Mouse (Mus musculus): ENCODE measurements around the gene Mfsd9. TPM values are rescaled to one million over a fixed set of nuclear protein-coding genes. Genes with fewer than 3 reads are reported as not detected.

The Mfsd9 gene
- 1 to 10 TPM in 1 of 4 experiments, under 1 TPM in 3; 0.49 to 1.3 (median 0.64) TPM for total RNA-seq (2022)

DNA sequence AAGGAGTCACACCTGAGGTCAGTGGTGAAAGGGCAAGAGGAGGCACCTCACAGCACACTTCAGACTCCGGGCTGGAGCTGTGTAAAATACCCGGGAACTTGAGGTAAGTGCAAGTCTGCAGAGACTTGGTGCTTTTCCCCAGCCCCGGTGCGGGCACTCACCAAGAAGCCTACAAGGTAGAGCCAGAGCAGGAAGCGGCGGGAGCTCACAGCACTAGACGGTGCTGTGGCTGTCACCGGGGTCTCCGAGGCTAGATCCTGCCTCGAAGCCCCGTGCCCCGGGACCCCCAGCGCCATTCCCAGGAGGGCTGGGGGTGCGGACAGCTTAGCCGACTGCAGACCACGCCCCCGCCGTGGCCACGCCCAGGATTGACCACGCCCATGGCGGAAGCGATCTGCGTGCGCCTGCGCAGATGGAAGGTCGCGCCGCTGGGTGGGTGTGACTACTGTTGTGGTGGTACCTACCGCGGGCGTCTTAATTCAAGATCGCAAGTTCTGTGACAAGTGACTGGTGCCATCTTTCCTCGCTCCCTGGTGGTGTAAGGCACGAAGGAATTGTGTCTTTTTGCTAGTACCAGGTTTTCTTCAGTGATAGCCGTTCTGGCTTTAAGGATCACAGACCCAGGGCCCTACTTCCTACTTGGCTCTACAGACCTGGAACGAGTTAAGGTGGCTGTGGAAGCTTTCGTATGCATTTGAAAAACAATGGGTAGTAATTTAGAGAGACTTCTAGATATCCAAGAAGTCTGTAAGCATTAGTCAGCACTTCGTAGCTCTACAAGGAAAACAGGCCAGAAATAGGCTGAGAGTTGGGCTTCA lies at the start of gene Mfsd9:
TSS of gene Mfsd9 (minus strand) at position 364 of the 818 bp plus-strand sequence.
- DNase-seq (ENCODE audit: low spot score) = peak; percentile 87

DNA sequence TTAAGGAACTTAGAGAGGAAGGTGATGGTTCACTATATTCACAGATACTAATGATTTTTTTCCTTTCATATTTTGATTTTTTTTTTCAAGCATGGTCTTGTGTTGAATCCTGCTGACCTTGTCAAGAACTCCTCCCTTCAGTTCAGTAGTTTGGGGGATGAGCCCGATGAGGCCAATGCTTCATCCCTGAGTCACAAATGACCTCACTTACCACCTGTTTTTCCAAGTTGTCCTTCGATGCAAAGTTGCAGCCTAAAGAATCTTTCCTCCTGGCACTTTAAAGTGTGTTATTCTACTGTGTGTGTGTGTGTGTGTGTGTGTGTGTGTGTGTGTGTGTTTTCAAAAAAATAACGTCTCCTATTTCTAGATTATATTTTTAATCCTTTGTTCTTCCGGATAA lies 45.0 kb upstream of the Mfsd9 start:
- no peak for DNase-seq (ENCODE audit: low spot score)

DNA sequence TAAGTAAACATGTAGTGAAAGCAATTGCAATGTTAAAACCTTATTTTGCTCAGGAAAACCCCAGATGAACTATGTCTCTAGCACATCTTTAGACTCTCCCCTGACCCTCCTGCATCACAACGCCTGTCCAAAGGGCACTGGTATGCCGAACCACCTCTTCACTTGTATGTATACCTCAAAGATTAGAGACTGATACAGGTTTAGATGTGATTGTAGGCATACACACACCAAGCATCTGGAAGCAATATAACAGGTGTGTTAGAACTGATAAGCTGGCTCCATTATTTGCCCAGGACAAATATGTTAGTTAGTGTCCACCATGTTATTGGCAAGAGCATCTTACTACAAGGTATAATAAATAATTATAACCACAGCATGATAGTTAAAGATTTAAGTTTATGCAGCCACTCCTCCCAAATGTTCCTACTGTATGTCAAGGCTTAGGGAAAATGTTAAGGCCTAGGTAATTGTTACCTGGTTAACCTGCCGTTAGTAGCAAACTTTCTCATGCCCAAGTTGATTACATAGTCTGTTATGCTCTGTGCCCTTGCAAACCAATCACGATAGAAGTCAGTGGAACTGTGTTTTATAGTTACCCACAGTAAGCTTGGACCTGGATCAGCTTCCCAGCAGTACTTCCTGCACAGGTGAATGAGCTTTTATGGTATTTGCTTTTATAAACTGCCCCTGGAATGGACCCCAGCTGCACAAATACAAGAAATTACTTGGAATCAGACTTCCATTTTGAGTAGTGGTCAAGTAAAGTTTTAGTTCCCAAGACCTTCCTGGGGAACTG lies 40.4 kb upstream of the Mfsd9 start:
- no peak for DNase-seq (ENCODE audit: low spot score)

DNA sequence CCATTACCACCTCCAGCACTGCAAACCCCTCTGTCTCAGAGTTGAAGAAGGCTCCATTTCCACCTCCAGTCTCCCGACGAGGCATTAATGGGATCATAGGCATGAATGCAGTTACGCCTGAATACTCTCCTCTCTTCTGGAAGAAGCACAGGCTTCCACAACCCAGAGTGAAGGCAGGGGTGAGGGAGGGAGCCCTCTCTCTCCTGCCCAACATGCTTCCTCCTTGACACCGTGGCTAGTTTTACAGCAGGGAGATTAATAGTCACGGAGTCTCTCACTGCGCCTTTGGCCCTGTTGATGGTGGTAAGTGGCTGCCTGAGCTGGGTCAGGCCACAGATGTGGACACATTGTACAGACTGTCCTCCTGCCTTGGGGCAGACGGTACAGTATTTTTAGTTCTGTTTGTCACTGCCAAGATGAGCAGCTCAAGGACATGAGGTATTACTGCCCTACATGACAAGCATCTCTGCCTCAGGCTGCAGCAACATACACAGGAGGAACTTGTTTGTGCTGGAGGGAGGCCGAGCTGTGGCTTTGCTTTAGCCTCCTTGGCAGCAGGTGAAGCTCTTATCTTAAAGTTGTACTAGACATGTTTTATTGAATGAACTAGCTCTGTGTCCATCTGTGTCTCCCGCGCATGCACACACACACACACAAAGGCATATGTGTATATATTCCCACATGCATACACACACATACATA lies 38.9 kb upstream of the Mfsd9 start:
- peak; percentile 39 for DNase-seq (ENCODE audit: low spot score)

DNA sequence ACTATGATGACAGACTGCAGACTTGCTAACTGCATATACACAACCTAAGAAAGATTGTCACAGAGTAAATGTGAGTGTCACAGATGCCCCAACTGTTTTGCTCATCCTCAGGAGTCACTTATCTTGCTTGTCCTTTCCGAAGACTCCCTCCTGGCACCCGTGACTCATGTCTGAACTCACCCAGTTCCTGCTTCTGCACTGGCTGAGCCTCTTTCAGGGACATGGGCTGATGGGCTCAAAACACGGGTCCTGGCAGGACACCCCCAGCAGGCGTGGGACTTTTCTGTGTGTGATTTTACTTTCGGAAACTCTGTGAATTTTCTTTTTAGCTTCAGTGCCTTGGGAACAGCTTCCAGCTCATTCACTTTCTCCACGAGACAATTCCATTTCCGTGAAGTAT lies 35.3 kb upstream of the Mfsd9 start:
- no peak for DNase-seq (ENCODE audit: low spot score)

- no peak for DNase-seq (ENCODE audit: low spot score)
These were observed 34.4 kb upstream of the Mfsd9 start for GRCm38 (mm10) chr1:40824936-40825335.

GRCm38 (mm10) chr1:40824517-40824916 lies 34.0 kb upstream of the Mfsd9 start:
- no peak for DNase-seq (ENCODE audit: low spot score)

GRCm38 (mm10) chr1:40815071-40815845 lies 24.8 kb upstream of the Mfsd9 start:
- DNase-seq (ENCODE audit: low spot score) = peak; percentile 52

GRCm38 (mm10) chr1:40808643-40809042 lies 18.2 kb upstream of the Mfsd9 start:
- no peak for DNase-seq (ENCODE audit: low spot score)

- DNase-seq (ENCODE audit: low spot score) = no peak
These were observed 15.4 kb upstream of the Mfsd9 start for GRCm38 (mm10) chr1:40805891-40806290.

DNA sequence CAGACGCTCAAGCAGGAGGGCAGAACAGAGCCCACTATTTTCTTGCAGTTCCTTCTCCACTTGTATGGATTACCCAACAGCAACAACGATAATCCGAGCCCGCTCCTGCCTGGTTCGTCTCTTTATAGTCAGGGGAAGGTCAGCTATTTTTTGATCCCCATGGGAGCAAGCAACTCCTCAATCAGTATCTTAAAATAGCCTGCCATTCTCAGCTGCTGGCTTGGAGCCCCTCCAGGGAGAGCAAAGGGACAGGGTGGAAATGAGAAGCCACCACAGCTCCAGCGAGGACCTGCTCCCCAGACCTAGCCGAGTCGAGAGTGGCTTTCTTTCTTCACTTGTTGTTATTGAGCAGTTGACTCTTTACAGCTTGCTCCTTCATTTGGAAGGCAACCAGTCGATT lies 14.9 kb upstream of the Mfsd9 start, which contains the start of gene Tmem182:
TSS of gene Tmem182 (plus strand) at position 251 of the 400 bp plus-strand sequence.
- DNase-seq (ENCODE audit: low spot score) = peak; percentile 89

DNA sequence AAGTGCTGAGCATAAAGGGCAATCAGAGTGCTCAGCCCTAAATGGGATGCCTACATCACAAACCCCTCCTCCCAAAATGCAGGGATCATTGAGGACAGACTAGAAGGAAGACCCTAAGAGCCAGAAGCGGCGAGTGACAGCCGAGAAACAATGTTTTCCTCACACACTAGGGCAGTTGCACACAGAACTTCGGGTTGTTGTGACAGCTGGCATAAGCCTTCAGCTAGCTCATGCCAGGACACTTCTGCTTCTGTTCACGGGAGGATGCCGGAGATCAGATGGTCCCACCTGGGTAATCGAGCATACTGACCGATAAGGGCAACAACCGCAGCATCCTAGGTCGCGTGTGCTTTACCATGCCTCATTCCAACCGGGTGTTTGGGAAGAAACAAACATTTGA lies 13.6 kb upstream of the Mfsd9 start:
- DNase-seq (ENCODE audit: low spot score) = no peak

DNA sequence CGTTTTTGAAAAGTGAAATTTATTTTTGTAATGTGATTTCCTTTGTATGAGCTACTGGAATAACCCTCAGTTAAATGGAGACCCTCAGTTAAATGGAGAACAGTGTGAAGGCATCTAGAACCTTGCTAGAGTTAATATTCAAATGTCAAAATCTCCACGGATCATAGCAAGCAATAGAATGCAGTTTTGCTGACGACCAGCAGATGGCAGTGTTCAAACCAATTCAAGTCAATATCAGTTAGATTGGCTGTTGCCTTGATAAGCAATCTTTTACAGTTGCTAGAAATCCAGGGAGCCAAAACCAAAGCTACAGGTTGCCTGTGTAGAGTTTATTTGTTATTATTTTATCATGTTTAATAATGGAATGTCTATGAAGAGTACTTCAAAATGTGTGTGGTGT lies 12.3 kb upstream of the Mfsd9 start:
- DNase-seq (ENCODE audit: low spot score) = no peak

DNA sequence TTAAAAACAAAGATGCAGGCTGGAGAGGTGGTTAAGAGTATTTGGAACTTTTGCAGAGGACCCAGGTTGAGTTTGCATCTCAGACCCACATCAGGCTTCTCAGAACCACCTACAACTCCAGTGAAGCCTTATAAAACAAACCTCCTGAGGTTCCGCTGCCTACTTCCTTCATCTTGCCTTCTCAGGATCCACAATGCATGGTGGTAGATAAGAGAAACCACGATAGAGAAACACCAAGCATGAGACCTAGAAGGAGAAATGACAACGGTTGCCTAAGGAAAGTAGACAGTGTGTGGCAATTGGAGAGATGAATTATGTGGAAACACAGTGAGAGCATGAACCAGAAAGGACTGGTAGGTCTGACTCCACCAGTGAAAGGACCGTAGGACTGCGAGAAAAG lies 10.4 kb upstream of the Mfsd9 start:
- DNase-seq (ENCODE audit: low spot score) = no peak

DNA sequence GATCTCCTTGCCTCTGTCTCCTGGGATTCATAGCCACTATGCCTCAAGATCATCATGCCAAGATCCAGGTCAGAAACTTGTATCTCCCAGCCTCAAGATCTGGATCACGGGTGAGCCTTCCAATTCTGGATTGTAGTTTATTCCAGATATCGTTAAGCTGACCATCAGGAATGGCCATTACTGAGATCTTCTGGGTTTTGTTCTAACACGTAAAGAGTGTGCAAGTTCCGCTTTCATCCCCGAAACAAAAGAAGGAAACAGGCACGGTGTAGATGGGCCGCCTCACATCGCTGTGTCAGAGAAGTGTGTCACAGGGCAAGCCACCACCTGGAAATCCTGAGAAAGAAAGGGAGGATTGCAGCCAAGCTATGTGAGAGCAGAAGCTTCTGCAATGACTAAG lies 8.6 kb upstream of the Mfsd9 start:
- DNase-seq (ENCODE audit: low spot score) = peak; percentile 26

DNA sequence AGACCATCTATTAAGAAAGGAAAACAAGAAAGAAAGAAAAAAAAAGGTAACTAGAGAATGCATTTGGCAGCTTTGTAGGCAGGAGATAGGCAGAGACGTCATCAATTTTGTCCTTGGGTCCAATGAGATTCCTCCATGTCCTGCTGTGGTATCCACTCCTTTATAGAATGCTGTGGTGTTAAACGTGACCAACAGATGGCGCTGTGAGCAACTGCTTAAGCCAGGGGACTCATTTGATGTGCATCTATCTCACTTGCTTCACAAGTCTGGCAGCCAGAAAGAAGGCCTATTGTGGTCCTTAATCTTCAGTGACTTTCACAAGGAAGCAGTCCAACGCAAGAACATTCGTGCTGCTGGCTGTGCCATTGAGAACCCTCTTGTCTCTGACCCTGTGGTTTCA lies 6.9 kb upstream of the Mfsd9 start:
- DNase-seq (ENCODE audit: low spot score) = peak; percentile 63

DNA sequence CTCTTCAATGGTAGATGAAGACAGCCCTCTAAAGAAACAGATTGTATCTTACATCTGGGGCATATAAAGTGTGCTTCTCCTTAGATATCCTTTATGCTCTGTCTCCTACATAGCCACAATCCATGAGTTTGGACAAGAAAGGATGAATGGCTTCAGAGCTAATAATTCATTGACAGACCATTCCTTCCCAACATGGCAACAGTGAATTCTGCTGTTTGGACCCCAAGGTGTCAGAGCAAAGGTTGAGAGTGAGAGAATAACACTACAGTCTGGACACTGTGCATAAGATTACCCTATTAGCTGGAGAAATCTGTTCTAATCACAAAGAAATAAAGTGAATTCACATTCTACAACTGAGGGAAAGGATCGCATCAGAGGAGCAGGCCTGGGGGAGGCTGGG lies 5.0 kb upstream of the Mfsd9 start:
- DNase-seq (ENCODE audit: low spot score) = no peak

- peak; percentile 13 for DNase-seq (ENCODE audit: low spot score)
These were observed 737 bp downstream of the Mfsd9 start for GRCm38 (mm10) chr1:40789666-40790233.

DNA sequence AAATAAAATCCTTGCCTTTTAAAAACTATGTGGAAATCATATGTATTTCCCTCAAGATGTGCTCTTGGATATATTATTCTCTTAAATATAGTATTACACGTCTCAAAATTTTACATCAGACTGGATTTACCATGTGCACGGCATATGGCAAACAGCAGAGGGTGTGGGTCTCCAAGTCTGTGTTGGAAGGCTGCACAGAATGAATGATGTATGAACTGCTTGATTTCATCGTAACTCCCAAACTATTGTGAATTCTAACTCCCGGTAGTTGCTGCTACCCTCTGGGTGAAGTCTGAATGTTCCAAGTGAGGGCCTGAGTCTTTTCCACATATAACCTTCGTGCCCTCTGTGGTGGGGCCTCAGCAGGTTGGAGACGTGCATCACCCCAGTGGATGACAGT lies 1.5 kb downstream of the Mfsd9 start:
- DNase-seq (ENCODE audit: low spot score) = no peak

DNA sequence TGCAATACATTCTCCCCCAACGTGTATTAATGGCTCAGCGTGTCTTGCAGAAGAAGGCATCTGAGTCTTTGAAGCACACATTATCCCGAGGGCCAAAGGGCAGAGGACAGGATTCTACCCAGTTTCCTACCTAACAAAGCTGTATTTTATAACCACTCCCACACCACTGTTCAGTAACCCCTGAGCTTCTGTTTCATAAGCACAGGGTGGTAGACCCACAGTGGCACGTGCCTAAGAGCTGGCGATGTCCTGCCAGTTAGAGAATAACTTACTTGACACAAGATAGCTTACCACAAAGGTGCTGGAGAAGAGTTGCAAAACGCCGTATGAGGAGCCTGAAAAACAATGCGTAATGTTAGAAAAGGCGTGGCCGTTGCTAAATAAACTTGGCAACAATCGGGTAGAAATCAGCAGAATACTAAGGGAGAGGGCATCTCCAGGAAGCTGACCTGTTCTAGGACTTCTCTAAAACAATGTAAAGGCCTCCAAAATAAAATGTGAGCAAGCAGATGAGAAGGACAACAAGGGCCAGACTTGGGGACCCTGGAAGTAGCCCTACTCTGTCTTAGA lies 4.5 kb downstream of the Mfsd9 start:
- no peak for DNase-seq (ENCODE audit: low spot score)

- DNase-seq (ENCODE audit: low spot score) = no peak
These were observed 6.2 kb downstream of the Mfsd9 start for GRCm38 (mm10) chr1:40784306-40784705.
